Mouse (Mus musculus): Measurements from ENCODE around the gene Abhd16b.

- no peak for TF ChIP-seq CTCF (IDR thresholded peaks at IDR 0.05; ENCODE audit: extremely low read depth, insufficient read depth, insufficient read length, insufficient replicate concordance)
- TF ChIP-seq POLR2A (IDR thresholded peaks at IDR 0.05; ENCODE audit: low read depth, low read length): no peak
Observed at GRCm38 (mm10) chr2:181453274-181453673, 39.7 kb upstream of the Abhd16b start.
